In genomic region chr1:27503807-27504206, GRCm38 (mm10) we compare ENCODE assay signal across 24 mouse cellular contexts.
A peak's percentile ranks its signal among the peaks of the same experiment; 100 is the strongest.
DNase-seq lines count a peak whose midpoint lies in the region; ATAC-seq and TF ChIP-seq lines count a peak whose summit lies in the region.
"Had no signal": no experiment of that assay in that cellular context is flagged by ENCODE, and none has a peak within 500 bp of the region (broad histone marks: within the 10 kb centered on the region; RNA-seq: fewer than 3 reads in every experiment).

No protein-coding gene starts in this region.

- H3K4me3 ChIP-seq in hindbrain, postnatal 0 days (ENCODE audit: low read length): no peak overlapping the region
- no peak overlapping the region for H3K4me3 ChIP-seq in hindbrain, embryonic 14.5 days (replicated peaks; ENCODE audit: low read length)
- H3K4me3 ChIP-seq: forebrain, embryonic 10.5 days; forebrain, embryonic 13.5 days; gastrocnemius, adult 2 months; hindbrain, embryonic 12.5 days had no signal

- no peak overlapping the region for H3K27ac ChIP-seq in hindbrain, postnatal 0 days
- H3K27ac ChIP-seq in hindbrain, embryonic 14.5 days: no peak overlapping the region
- H3K27ac ChIP-seq: forebrain, embryonic 10.5 days; forebrain, embryonic 13.5 days; gastrocnemius, adult 2 months; hindbrain, embryonic 12.5 days had no signal

- H3K27me3 ChIP-seq in hindbrain, postnatal 0 days (ENCODE audit: insufficient read depth, low read length): no peaks in the 10 kb centered on the region
- H3K27me3 ChIP-seq in hindbrain, embryonic 14.5 days (ENCODE audit: control insufficient read depth, insufficient read depth, low read length): no peaks in the 10 kb centered on the region
- H3K27me3 ChIP-seq: forebrain, embryonic 13.5 days; hindbrain, embryonic 12.5 days had no signal

- WGBS in hindbrain, postnatal 0 days: 27% methylated on average over 2 of the region's 2 CpGs
- 38% methylated on average over 2 of the region's 2 CpGs for WGBS in hindbrain, embryonic 14.5 days

- H3K9me3 ChIP-seq in hindbrain, postnatal 0 days (ENCODE audit: low read length): no peaks in the 10 kb centered on the region
- H3K9me3 ChIP-seq in hindbrain, embryonic 14.5 days (ENCODE audit: control insufficient read depth, low read length): no peaks in the 10 kb centered on the region
- H3K9me3 ChIP-seq: forebrain, embryonic 10.5 days; forebrain, embryonic 13.5 days; hindbrain, embryonic 12.5 days had no signal

- H3K4me1 ChIP-seq in hindbrain, postnatal 0 days (ENCODE audit: insufficient read depth, low read length): no peaks in the 10 kb centered on the region
- H3K4me1 ChIP-seq in hindbrain, embryonic 14.5 days (replicated peaks; ENCODE audit: control insufficient read depth, insufficient read depth, low read length): no peaks in the 10 kb centered on the region
- H3K4me1 ChIP-seq: forebrain, embryonic 10.5 days; forebrain, embryonic 13.5 days; hindbrain, embryonic 12.5 days had no signal

- no peaks in the 10 kb centered on the region for H3K36me3 ChIP-seq in hindbrain, postnatal 0 days (ENCODE audit: insufficient read depth, low read length)
- H3K36me3 ChIP-seq in hindbrain, embryonic 14.5 days (replicated peaks; ENCODE audit: control insufficient read depth, insufficient read depth): no peaks in the 10 kb centered on the region
- H3K36me3 ChIP-seq: forebrain, embryonic 10.5 days; hindbrain, embryonic 12.5 days had no signal

- DNase-seq in hindbrain, postnatal 0 days (ENCODE audit: low spot score): peak; percentile 0
- DNase-seq in hindbrain, embryonic 14.5 days (ENCODE audit: low spot score): no peak
- DNase-seq in left cerebral cortex, postnatal 36 days (ENCODE audit: low spot score in 2 of 2): peak; percentile 14 to 27
- DNase-seq in left cerebral cortex, postnatal 10 days (ENCODE audit: extremely low spot score in 1 of 2, low spot score in 2 of 2): no peak
- peak; percentile 19 for DNase-seq in right cerebral cortex, postnatal 25 days
- no peak for DNase-seq in right cerebral cortex, postnatal 4 days
- DNase-seq in embryo, embryonic 11 days: no peak
- DNase-seq: adrenal gland, adult 2 months; adrenal gland, postnatal 14 days; cerebellum, adult 11-12 months; cerebellum, adult 8-10 months; cerebellum, postnatal 10 days; cerebellum, postnatal 36 days; gastrocnemius, adult 2 months; gastrocnemius, postnatal 14 days; heart, adult 11 months had no signal

- no peak overlapping the region for H3K9ac ChIP-seq in hindbrain, postnatal 0 days (replicated peaks; ENCODE audit: low read length)
- no peak overlapping the region for H3K9ac ChIP-seq in hindbrain, embryonic 14.5 days
- H3K9ac ChIP-seq: forebrain, embryonic 13.5 days; hindbrain, embryonic 12.5 days had no signal

- H3K4me2 ChIP-seq in hindbrain, postnatal 0 days (ENCODE audit: low read depth, low read length): no peak overlapping the region
- no peak overlapping the region for H3K4me2 ChIP-seq in hindbrain, embryonic 14.5 days (replicated peaks)
- H3K4me2 ChIP-seq: forebrain, embryonic 13.5 days; heart, embryonic 11.5 days; hindbrain, embryonic 12.5 days had no signal

- ATAC-seq in hindbrain, postnatal 0 days: no peak
- ATAC-seq in hindbrain, embryonic 14.5 days (ENCODE audit: low FRiP score): no peak
- ATAC-seq: CD4-positive, CD25-positive, alpha-beta regulatory T cell, adult 4 months; forebrain, embryonic 13.5 days; forebrain, embryonic 16.5 days; hindbrain, embryonic 16.5 days; inflammation-experienced regulatory T-cells, adult 6 months had no signal

- intact Hi-C loops in left cerebral cortex, postnatal 36 days (cut with DNase I): no loop called here
- intact Hi-C loops in left cerebral cortex, postnatal 10 days (cut with DNase I): no loop called here

- no peak for TF ChIP-seq CTCF in hindbrain, postnatal 0 days (IDR thresholded peaks at IDR 0.05; ENCODE audit: low read depth)

Comparison
In these comparisons a context has a peak if more than half of its experiments do, and no peak if none do; other contexts are left out.
1. DNase-seq: peak in hindbrain, postnatal 0 days (single experiment), left cerebral cortex, postnatal 36 days (2 of 2) and right cerebral cortex, postnatal 25 days (single experiment); none in hindbrain, embryonic 14.5 days (single experiment), left cerebral cortex, postnatal 10 days (0 of 2), right cerebral cortex, postnatal 4 days (single experiment) and embryo, embryonic 11 days (single experiment).